Mouse (Mus musculus) intestine, embryonic 15.5 days (tissue): ENCODE measurements around the gene Stag3. TPM values are rescaled to one million over a fixed set of nuclear protein-coding genes. Genes with fewer than 3 reads are reported as not detected.

ENCODE experiments used
- ATAC-seq: fragments of 200-750 bp; cut with Nextera tagmentation; 2 replicates; pipeline ENCODE4 v1.8.0; 2017; ENCODE audit warnings: moderate TSS enrichment, moderate library complexity
- H3K27ac ChIP-seq: fragments of 300-500 bp; sonication (generic); 2 replicates; pipeline ENCODE4 v1.5.1; 2015; ENCODE audit warnings: mild to moderate bottlenecking, inconsistent platforms
- H3K27me3 ChIP-seq: fragments of 300-500 bp; sonication (generic); replicated peaks from 2 replicates; pipeline ENCODE4 v1.6.1; 2015; ENCODE audit warnings: inconsistent platforms
- H3K36me3 ChIP-seq: fragments of 300-500 bp; sonication (generic); 2 replicates; pipeline ENCODE4 v1.6.1; 2015; ENCODE audit warnings: inconsistent platforms
- H3K4me1 ChIP-seq: fragments of 300-500 bp; sonication (generic); replicated peaks from 2 replicates; pipeline ENCODE4 v1.6.1; 2015; ENCODE audit warnings: inconsistent platforms
- H3K4me2 ChIP-seq: fragments of 300-500 bp; sonication (generic); replicated peaks from 2 replicates; pipeline ENCODE4 v1.6.1; 2015; ENCODE audit warnings: mild to moderate bottlenecking, inconsistent platforms
- H3K4me3 ChIP-seq: fragments of 300-500 bp; sonication (generic); replicated peaks from 2 replicates; pipeline ENCODE4 v1.5.1; 2015; ENCODE audit warnings: inconsistent platforms
- H3K9ac ChIP-seq: fragments of 300-500 bp; sonication (generic); 2 replicates; pipeline ENCODE4 v1.6.1; 2015; ENCODE audit warnings: inconsistent platforms
- H3K9me3 ChIP-seq: fragments of 300-500 bp; sonication (generic); 2 replicates; pipeline ENCODE4 v1.6.1; 2016; ENCODE audit warnings: inconsistent platforms
- WGBS: fragments of 180-500 bp; shearing (Covaris S2); methylation state at CpG from one replicate; pipeline ENCODE4 v1.1.7; 2015; 5-methylcytosine and 5-hydroxymethylcytosine counted together
- polyA plus RNA-seq: library from polyadenylated mRNA; unstranded; fragments of >200 nt; fragmentation: Nextera tagmentation; extraction: Ambion mirVana; gene quantifications from 2 replicates; pipeline ENCODE4 v1.2.1, GENCODE M21; 2015

The Stag3 gene
- polyA plus RNA-seq, 1 experiment from 2014 or later, result 2.0 TPM

- Histone ChIP-seq H3K4me1 (peaks cover 17% of the 10 kb centered on the region; the same call in 1 of the 2 replicates), H3K27ac (no peak overlapping the region), H3K4me2 (no peak overlapping the region), H3K9me3 (no peaks in the 10 kb centered on the region), H3K36me3 (no peaks in the 10 kb centered on the region), H3K27me3 (no peaks in the 10 kb centered on the region), H3K4me3 (no peak overlapping the region), H3K9ac (no peak overlapping the region)
- ATAC-seq, result no peak
- 80% methylated on average over 8 of the region's 8 CpGs for WGBS
These were observed 5.9 kb upstream of the Stag3 start for GRCm38 (mm10) chr5:138274186-138274585.

- H3K4me3 ChIP-seq, result peak overlapping the region; percentile 11; the same call in 1 of the 2 replicates
- no peaks in the 10 kb centered on the region for H3K36me3 ChIP-seq
- no peaks in the 10 kb centered on the region for H3K9me3 ChIP-seq
- no peaks in the 10 kb centered on the region for H3K27me3 ChIP-seq
- H3K27ac ChIP-seq, result no peak overlapping the region
- H3K9ac ChIP-seq, result no peak overlapping the region
- peak overlapping the region; percentile 47 for H3K4me2 ChIP-seq
- ATAC-seq, result no peak
- 34% methylated on average over 41 of the region's 41 CpGs for WGBS
- peaks cover 22% of the 10 kb centered on the region for H3K4me1 ChIP-seq
These were observed 4.6 kb upstream of the Stag3 start for GRCm38 (mm10) chr5:138275216-138276050.

- Histone ChIP-seq H3K4me1 (peaks cover 21% of the 10 kb centered on the region), H3K36me3 (no peaks in the 10 kb centered on the region), H3K27ac (no peak overlapping the region), H3K27me3 (no peaks in the 10 kb centered on the region), H3K9ac (no peak overlapping the region), H3K4me3 (no peak overlapping the region), H3K4me2 (0 out of 2 replicates have a peak overlapping the region, but pooled peaks have one; percentile 82), H3K9me3 (no peaks in the 10 kb centered on the region)
- ATAC-seq, result no peak
- WGBS, result 87% methylated on average over 7 of the region's 7 CpGs
These were observed 2.0 kb upstream of the Stag3 start for GRCm38 (mm10) chr5:138277994-138278393.

GRCm38 (mm10) chr5:138280425-138280768, 357 bp downstream of the Stag3 start:
- Histone ChIP-seq H3K9ac (no peak overlapping the region), H3K36me3 (no peaks in the 10 kb centered on the region), H3K27me3 (no peaks in the 10 kb centered on the region), H3K4me1 (peaks cover 19% of the 10 kb centered on the region), H3K9me3 (no peaks in the 10 kb centered on the region), H3K4me2 (peak overlapping the region; percentile 82), H3K27ac (no peak overlapping the region), H3K4me3 (peak overlapping the region; percentile 64)
- 0 out of 2 replicates have a peak, but pooled peaks have one; percentile 2 for ATAC-seq
- 23% methylated on average over 26 of the region's 26 CpGs for WGBS

- WGBS, result 95% methylated on average over 15 of the region's 15 CpGs
- no peak for ATAC-seq
- H3K27ac ChIP-seq, result no peak overlapping the region
These were observed 789 bp downstream of the Stag3 start for GRCm38 (mm10) chr5:138280829-138281228.

GRCm38 (mm10) chr5:138281798-138282197, 1.8 kb downstream of the Stag3 start:
- WGBS, result 80% methylated on average over 2 of the region's 2 CpGs
- no peak for ATAC-seq
- no peaks in the 10 kb centered on the region for H3K9me3 ChIP-seq
- H3K4me1 ChIP-seq, result peaks cover 13% of the 10 kb centered on the region
- no peak overlapping the region for H3K4me2 ChIP-seq
- H3K9ac ChIP-seq, result no peak overlapping the region
- H3K36me3 ChIP-seq, result no peaks in the 10 kb centered on the region
- H3K27me3 ChIP-seq, result no peaks in the 10 kb centered on the region
- no peak overlapping the region for H3K27ac ChIP-seq
- H3K4me3 ChIP-seq, result no peak overlapping the region

More at GRCm38 (mm10) chr5:138280829-138281228, 789 bp downstream of the Stag3 start:
- Histone ChIP-seq H3K4me3 (no peak overlapping the region), H3K9me3 (no peaks in the 10 kb centered on the region), H3K4me1 (peaks cover 15% of the 10 kb centered on the region), H3K9ac (no peak overlapping the region), H3K36me3 (no peaks in the 10 kb centered on the region), H3K27me3 (no peaks in the 10 kb centered on the region), H3K4me2 (peak overlapping the region; percentile 82; the same call in 1 of the 2 replicates)

GRCm38 (mm10) chr5:138283540-138283939, 3.5 kb downstream of the Stag3 start:
- Histone ChIP-seq H3K4me1 (peaks cover 13% of the 10 kb centered on the region), H3K9ac (no peak overlapping the region), H3K4me3 (no peak overlapping the region), H3K36me3 (no peaks in the 10 kb centered on the region), H3K9me3 (no peaks in the 10 kb centered on the region), H3K27ac (no peak overlapping the region), H3K27me3 (no peaks in the 10 kb centered on the region), H3K4me2 (no peak overlapping the region)
- no peak for ATAC-seq
- WGBS, result 70% methylated on average over 1 of the region's 1 CpGs

- Histone ChIP-seq H3K4me1 (no peaks in the 10 kb centered on the region), H3K36me3 (no peaks in the 10 kb centered on the region), H3K4me2 (no peak overlapping the region), H3K27me3 (no peaks in the 10 kb centered on the region), H3K4me3 (no peak overlapping the region), H3K27ac (no peak overlapping the region), H3K9me3 (no peaks in the 10 kb centered on the region), H3K9ac (no peak overlapping the region)
- no peak for ATAC-seq
- WGBS, result 77% methylated on average over 3 of the region's 3 CpGs
These were observed 7.8 kb downstream of the Stag3 start for GRCm38 (mm10) chr5:138287861-138288260.

- Histone ChIP-seq H3K9me3 (no peaks in the 10 kb centered on the region), H3K4me3 (no peak overlapping the region), H3K9ac (no peak overlapping the region), H3K4me2 (no peak overlapping the region), H3K27ac (no peak overlapping the region), H3K27me3 (no peaks in the 10 kb centered on the region), H3K36me3 (no peaks in the 10 kb centered on the region), H3K4me1 (no peaks in the 10 kb centered on the region)
- WGBS, result 75% methylated on average over 1 of the region's 1 CpGs
- ATAC-seq, result no peak
These were observed 11.6 kb downstream of the Stag3 start for GRCm38 (mm10) chr5:138291638-138292037.

GRCm38 (mm10) chr5:138294158-138294557, 14.1 kb downstream of the Stag3 start:
- Histone ChIP-seq H3K27me3 (no peaks in the 10 kb centered on the region), H3K9me3 (no peaks in the 10 kb centered on the region), H3K36me3 (no peaks in the 10 kb centered on the region), H3K9ac (no peak overlapping the region), H3K4me2 (no peak overlapping the region), H3K4me3 (no peak overlapping the region), H3K27ac (no peak overlapping the region), H3K4me1 (no peaks in the 10 kb centered on the region)
- ATAC-seq, result no peak

GRCm38 (mm10) chr5:138299613-138300012, 19.6 kb downstream of the Stag3 start:
- Histone ChIP-seq H3K9me3 (no peaks in the 10 kb centered on the region), H3K4me2 (no peak overlapping the region), H3K36me3 (no peaks in the 10 kb centered on the region), H3K27ac (no peak overlapping the region), H3K4me3 (no peak overlapping the region), H3K27me3 (no peaks in the 10 kb centered on the region), H3K9ac (no peak overlapping the region), H3K4me1 (no peaks in the 10 kb centered on the region)
- WGBS, result 69% methylated on average over 2 of the region's 2 CpGs
- peak; percentile 62 for ATAC-seq

GRCm38 (mm10) chr5:138312795-138313194, 32.8 kb downstream of the Stag3 start:
- no peak overlapping the region for H3K9ac ChIP-seq
- H3K4me3 ChIP-seq, result no peak overlapping the region
- H3K4me2 ChIP-seq, result no peak overlapping the region
- H3K27ac ChIP-seq, result no peak overlapping the region
- no peaks in the 10 kb centered on the region for H3K36me3 ChIP-seq
- WGBS, result 81% methylated on average over 3 of the region's 3 CpGs
- no peaks in the 10 kb centered on the region for H3K9me3 ChIP-seq
- H3K27me3 ChIP-seq, result no peaks in the 10 kb centered on the region
- H3K4me1 ChIP-seq, result no peaks in the 10 kb centered on the region
- no peak for ATAC-seq

- H3K9ac ChIP-seq, result no peak within 1 kb of the TSS
- no peaks in the 10 kb centered on the region for H3K27me3 ChIP-seq
- whole genome bisulfite sequencing, result 84% methylated on average over 2 of the region's 2 CpGs
- no peak within 1 kb of the TSS for H3K4me2 ChIP-seq
- H3K27ac ChIP-seq, result no peak within 1 kb of the TSS
- no peak for ATAC-seq
- H3K4me3 ChIP-seq, result no peak within 1 kb of the TSS
- no peaks in the 10 kb centered on the region for H3K9me3 ChIP-seq
- no peaks in the 10 kb centered on the region for H3K4me1 ChIP-seq
- H3K36me3 ChIP-seq, result no peaks in the 10 kb centered on the region
These were observed 61.6 kb downstream of the Stag3 start, which contains the start of gene Pvrig for GRCm38 (mm10) chr5:138341661-138342060. Gene Pvrig, plus strand, starts transcription at chr5:138341961.
